Mouse (Mus musculus) T-cell, adult 66 days (primary cell): Measurements from ENCODE around the gene Khsrp. TPM values are rescaled to one million over a fixed set of nuclear protein-coding genes. Genes with fewer than 3 reads are reported as not detected.

Source experiments
- total RNA-seq, 2 experiments: library from RNA; stranded (reverse); gene quantifications; 3 replicates in 1 of 2; 4 replicates in 1 of 2; pipeline ENCODE4 v1.2.4; 2023

The Khsrp gene
- total RNA-seq: 100 to 1,000 TPM; 134 to 144 TPM

GRCm38 (mm10) chr17:57030931-57031660 lies at the start of gene Khsrp:
TSS of gene Khsrp (minus strand) at chr17:57031522.

GRCm38 (mm10) chr17:57078336-57078735 lies 47.0 kb upstream of the Khsrp start, which contains the start of gene Dennd1c:
TSS of gene Dennd1c (minus strand) at chr17:57078514.

GRCm38 (mm10) chr17:57059486-57059977 lies 28.2 kb upstream of the Khsrp start, which contains the start of gene Slc25a23:
TSS of gene Slc25a23 (minus strand) at chr17:57059863.

GRCm38 (mm10) chr17:57058891-57059485 lies 27.7 kb upstream of the Khsrp start, which contains the start of gene Crb3:
TSS of gene Crb3 (plus strand) at chr17:57059105.

GRCm38 (mm10) chr17:57041554-57041953 lies 10.2 kb upstream of the Khsrp start, which contains the start of gene Slc25a41:
TSS of gene Slc25a41 (minus strand) at chr17:57041654.

GRCm38 (mm10) chr17:57011236-57012141 lies 19.8 kb downstream of the Khsrp start, which contains the start of the genes Gtf2f1 and Gm17949:
TSS of gene Gtf2f1 (minus strand) at chr17:57011288.
TSS of gene Gm17949 (plus strand) at chr17:57011469.

GRCm38 (mm10) chr17:56999968-57000609 lies 31.2 kb downstream of the Khsrp start, which contains the start of gene Pspn:
TSS of gene Pspn (minus strand) at chr17:57000018.

GRCm38 (mm10) chr17:56997029-56997667 lies 34.2 kb downstream of the Khsrp start, which contains the start of gene Alkbh7:
TSS of gene Alkbh7 (plus strand) at chr17:56997339.

GRCm38 (mm10) chr17:56990115-56990746 lies 41.1 kb downstream of the Khsrp start, which contains the start of gene Clpp:
TSS of gene Clpp (plus strand) at chr17:56990305.

GRCm38 (mm10) chr17:56982013-56982412 lies 49.3 kb downstream of the Khsrp start, which contains the start of gene Acer1:
TSS of gene Acer1 (minus strand) at chr17:56982126.

Other genes with a start within 250 kb of the Khsrp start
- gene Rfx2, start 200.5 kb downstream of the Khsrp start, total RNA-seq: 10 to 100 TPM; 18.2 to 18.7 TPM
- not detected for gene Acsbg2, start 157.1 kb downstream of the Khsrp start, total RNA-seq
- 1 to 10 TPM; 1.3 to 1.4 TPM for gene 1700061G19Rik, start 156.0 kb downstream of the Khsrp start, total RNA-seq
- gene Mllt1, start 96.1 kb downstream of the Khsrp start, total RNA-seq: 10 to 100 TPM; 38.4 to 44.5 TPM
- not detected for gene Acer1, start 49.4 kb downstream of the Khsrp start, total RNA-seq
- gene Clpp, start 41.2 kb downstream of the Khsrp start, total RNA-seq: 10 to 100 TPM; 31.2 to 33.7 TPM
- 10 to 100 TPM; 12.5 to 13.6 TPM for gene Alkbh7, start 34.2 kb downstream of the Khsrp start, total RNA-seq
- gene Pspn, start 31.5 kb downstream of the Khsrp start, total RNA-seq: 1 to 10 TPM; 2.4 to 2.7 TPM
- gene Gtf2f1, start 20.2 kb downstream of the Khsrp start, total RNA-seq: 10 to 100 TPM; 51.1 to 57.4 TPM
- gene Gm17949, start 20.1 kb downstream of the Khsrp start, total RNA-seq: not detected
- not detected for gene Slc25a41, start 10.1 kb upstream of the Khsrp start, total RNA-seq
- 1 to 10 TPM in 1 of 2 experiments, under 1 TPM in 1; 0.99 to 1.6 TPM for gene Crb3, start 27.6 kb upstream of the Khsrp start, total RNA-seq
- gene Slc25a23, start 28.3 kb upstream of the Khsrp start, total RNA-seq: 10 to 100 TPM; 27.8 to 38.7 TPM
- gene Dennd1c, start 47.0 kb upstream of the Khsrp start, total RNA-seq: 100 to 1,000 TPM; 182 to 245 TPM
- 1 to 10 TPM; 1.4 to 1.5 TPM for gene Tubb4a, start 56.3 kb upstream of the Khsrp start, total RNA-seq
- gene Tnfsf9, start 73.8 kb upstream of the Khsrp start, total RNA-seq: 1 to 10 TPM; 2.0 to 3.2 TPM
- gene Cd70, start 118.3 kb upstream of the Khsrp start, total RNA-seq: not detected
- gene Tnfsf14, start 162.7 kb upstream of the Khsrp start, total RNA-seq: 10 to 100 TPM in 1 of 2 experiments, 1 to 10 TPM in 1; 7.2 to 13.8 TPM
- gene C3, start 196.6 kb upstream of the Khsrp start, total RNA-seq: 1 to 10 TPM in 1 of 2 experiments, under 1 TPM in 1; 0.71 to 3.3 TPM
- gene Gpr108, start 216.9 kb upstream of the Khsrp start, total RNA-seq: 10 to 100 TPM; 40.9 to 47.9 TPM
- 1 to 10 TPM; 5.8 to 5.9 TPM for gene Trip10, start 217.9 kb upstream of the Khsrp start, total RNA-seq
- gene Vav1, start 247.6 kb upstream of the Khsrp start, total RNA-seq: 100 to 1,000 TPM; 169 to 171 TPM